Mouse (Mus musculus): Measurements from ENCODE around the gene Tnrc6c.

Gene Tnrc6c

DNA sequence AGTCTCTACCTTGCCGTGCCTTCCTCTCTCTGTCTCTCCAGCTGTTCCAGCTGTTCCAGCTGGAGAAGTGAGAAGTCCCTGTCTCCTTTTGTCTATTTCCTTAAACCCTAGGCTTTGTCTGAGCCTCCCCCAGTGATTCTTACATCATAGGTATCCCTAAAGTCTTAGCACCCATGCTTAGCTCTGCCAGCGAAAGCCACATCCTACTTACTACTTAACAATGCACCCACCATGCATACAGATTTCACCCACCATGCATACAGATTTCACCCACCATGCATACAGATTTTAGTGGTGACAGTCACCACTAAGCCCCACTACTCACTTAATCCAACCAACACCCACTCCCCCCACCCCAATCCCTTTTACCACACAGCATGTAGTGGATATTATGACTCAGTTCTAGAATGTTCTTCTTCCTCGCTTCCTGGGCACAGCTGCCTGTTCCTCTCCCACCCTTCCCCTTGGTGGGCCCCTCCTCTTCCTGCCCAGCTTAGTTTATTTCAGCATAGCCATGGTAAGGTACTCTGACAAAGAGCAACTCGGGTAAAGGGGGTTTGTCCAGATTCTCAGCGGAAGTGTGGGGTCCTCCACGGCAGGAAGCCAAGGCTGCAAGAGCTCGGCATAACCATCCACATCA is 14.6 kb upstream of the Tnrc6c start:
- DNase-seq = no peak

DNA sequence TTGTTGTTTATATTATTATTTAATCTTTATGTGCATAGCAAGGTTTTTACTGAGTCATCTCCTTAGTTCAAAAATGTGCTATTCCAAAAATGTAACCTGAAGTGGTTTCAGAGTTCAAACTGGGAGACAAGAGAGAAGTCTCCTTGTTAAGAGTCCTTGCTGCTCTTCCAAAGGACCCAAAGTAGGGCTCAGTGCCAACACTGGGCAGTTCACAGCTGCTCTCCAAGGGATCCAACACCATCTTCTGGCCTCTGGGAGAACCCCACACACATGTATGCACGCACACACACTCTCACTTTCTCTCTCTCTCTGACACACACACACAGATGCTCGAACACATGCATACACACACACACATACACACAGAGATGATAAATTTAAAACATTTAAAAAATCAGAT is 11.9 kb upstream of the Tnrc6c start:
- no peak for DNase-seq

DNA sequence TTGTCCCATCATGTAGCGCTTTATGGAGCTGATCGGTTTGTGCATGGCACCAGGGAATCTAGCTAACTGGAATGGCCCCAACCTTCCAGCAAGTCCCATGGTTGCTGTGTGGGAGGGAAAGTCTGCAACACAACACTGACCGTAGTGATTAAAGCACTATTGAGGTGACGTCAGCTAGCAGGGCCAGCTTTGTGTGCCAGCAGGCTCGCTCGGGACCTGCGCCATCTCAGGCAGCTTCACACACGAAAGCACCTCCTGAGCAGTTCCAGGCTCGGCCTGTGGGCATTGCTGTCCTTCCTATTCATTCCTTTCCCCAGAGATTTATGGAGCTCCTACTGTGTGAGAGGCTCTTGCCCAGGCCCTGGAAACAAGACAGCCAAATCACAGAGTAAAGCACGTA is 10.8 kb upstream of the Tnrc6c start:
- no peak for DNase-seq

DNA sequence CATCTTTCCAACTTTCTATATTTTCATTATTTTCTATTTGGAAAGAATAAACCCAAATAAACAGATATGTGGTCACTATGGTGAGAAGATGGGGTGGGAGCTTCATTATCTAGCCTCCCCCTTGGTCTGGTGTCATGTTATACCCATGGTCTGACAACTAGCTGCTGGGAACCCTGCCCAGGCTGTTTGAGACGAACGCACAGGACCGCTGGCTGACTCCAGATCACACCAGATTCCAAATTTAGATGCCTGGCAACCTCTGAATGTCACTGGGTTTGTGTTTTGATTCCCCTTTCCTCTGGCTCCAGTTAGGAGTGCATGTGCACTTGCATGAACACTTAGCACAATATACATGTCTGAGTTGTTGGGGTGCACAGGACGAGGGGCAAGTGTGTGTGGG is 7.3 kb upstream of the Tnrc6c start:
- DNase-seq = no peak

DNA sequence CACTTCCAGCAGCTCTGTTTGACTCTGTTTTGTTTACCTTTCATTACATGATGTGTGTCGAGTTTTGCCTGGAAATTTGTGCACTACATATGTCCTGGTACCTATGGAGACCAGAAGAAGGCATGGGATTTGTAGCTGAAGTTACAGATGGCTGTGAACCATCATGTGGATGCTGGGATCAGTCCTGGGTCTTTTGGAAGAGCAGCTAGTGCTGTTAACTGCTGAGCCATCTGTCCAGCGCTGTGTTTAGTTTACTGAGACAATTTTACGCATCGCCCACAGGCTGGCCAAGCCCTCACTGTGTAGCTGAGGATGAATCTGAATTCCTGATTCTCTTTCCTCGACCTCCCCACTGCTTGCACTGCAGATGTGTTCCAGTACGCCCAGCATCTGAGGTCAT is 6.1 kb upstream of the Tnrc6c start:
- DNase-seq = no peak

DNA sequence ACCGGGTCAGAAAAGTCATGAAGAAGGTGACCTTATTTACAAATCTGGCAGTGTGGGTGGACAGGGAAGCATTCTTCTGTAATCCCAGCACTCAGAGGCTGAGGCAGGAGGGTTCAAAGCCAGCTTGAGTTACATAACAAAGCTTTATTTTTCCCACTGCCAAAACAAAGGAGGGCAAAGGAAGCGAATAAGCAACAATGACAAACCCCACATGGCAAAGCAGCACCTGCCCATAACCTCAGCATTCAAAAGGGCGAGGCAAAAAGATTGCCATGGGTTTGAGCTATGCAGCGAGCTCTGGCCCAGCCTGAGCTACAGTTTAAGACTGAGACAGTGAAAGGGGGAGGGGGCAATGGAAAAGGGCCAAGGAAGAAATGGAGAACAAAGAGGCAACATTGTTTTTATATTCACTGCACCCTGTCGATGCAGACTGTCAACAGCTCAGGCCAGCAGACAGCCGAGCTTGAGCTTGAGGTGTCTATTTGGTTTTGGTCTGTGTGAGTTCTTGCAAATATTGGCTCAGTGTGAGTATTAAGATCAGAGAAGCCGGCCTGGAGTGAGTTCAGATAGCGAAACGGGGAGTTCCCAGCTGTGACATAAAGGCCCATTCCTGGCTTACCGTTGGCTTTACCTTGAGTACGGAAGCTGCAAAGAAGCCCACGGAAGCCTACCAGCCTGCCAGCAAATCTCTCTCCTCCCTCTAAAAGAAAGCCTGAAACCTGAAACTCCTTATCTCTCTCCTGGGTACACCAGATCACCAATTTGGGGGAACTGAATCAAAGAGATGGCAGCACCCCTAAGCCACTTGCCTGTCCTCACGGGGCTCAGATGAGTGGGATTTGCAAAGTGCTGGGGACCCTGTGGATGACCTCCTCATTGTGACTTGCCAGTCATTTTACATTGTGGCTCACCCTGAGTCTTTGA is 3.1 kb upstream of the Tnrc6c start:
- no peak for DNase-seq

DNA sequence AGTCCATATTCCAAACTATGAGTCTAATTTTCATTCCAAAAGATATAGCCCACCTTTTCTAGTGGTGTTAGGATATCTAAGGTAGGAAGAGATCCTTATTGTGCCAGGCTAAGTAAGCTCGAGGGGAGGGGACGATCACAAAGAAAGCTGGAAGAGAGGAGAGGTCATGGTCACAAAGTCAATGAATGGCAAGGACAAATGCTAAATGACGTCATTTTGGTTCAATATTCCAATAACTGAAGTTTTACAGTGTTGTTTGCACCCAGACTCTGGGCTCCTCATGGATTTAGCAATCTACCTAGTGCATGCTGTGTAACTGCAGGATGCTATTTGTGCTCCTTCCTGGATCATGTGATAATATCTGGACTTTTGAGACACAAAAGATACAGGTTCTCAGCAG is 1.2 kb upstream of the Tnrc6c start:
- no peak for DNase-seq

DNA sequence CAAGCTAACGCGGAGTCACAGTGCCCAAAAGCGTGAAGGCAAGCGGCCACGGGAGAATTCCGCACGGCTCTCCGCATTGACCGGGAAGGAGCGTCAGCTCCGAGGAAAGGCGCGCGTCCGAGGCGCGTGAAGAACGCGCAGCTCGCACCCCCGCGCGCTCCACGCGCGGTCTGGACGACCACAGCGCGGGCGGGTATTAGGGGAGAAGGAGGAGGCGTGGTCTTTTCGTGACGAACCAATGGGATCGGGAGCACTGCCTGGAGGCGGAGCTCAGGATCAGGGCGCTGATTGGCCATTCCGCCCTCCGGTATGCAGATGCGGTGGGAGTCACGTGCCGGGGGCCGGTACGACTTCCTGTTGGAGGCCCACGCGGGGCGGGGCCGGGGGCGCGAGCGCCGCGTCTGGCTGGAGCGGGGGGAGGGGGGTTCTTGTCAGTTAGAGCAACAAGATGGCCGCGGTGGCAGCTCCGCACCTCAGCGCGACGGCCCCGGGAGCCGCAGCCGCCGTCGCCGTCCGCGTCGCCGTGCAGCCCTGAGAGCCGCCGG is 363 bp downstream of the Tnrc6c start:
- DNase-seq = peak; percentile 100

DNA sequence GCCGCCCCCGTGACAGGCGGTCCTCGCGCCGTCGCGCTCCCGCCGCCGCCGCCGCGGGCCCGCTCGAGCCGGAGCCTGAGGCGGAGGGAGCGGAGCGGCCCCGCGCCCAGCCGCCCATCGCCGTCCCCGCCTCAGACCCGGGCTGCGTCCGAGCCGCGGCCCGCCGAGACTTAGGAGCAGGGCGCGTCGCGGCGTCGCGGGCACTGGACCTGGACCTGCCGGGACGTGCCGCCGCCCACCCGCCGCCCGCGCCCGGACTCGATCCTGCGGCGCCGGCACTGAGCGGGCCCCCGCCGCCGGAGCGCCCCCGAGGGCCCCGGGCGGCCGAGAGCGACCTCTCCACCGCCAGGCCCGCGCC is 824 bp downstream of the Tnrc6c start:
- peak; percentile 63 for DNase-seq

DNA sequence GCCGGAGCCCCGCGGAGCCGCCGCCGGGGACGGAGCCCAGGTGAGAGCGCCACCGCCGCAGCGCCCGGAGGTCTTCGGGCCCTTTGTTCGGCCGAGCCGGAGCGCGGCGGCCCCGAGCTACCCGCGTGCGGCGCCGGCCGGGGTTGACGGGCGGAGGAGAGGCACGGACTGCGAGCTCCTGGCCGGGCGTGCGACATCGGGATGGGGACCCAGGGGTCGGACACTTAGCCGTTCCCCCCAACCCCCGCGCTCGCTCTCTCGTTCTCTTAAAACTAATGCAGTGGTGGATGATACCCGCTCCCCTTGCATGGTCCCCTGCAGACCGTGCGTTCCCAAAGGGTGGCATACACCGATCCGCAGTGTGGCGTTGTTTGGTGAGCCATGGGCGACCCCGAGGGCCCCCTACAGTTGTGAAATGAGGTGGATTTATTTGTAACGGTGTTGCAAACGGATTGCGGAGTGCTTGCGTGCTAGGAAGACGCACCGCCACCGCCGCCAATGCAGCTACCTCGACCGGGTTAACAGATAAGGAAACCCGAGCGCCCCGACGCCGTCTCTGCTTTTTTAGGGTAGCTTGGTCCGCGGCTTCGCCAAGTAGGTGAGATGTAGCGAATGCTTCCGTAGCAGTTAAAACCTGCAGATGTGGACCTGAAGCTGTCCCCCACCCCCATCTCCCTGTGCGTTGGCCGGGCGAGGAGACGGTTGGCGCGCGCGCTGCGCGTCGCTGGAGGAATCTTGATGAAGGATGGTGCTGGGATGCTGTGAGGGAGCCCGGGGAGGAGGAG is 1.4 kb downstream of the Tnrc6c start:
- peak; percentile 75 for DNase-seq

DNA sequence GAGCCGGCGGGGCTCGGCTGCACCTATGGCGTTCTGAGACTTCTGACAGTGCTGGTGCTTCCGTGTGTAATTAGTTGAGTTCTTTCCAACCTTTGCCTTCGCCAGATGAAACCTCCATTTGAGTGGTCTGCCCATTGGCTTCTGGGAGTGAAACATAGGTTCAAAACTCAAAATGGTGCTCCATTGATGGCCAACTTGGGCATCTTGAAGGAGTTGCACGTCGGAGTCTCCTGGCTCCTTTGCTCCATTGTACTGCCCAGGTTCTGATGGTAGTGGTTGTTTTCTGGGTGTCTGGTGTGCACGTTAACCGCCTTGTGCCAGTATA is 1.9 kb downstream of the Tnrc6c start:
- DNase-seq = no peak

DNA sequence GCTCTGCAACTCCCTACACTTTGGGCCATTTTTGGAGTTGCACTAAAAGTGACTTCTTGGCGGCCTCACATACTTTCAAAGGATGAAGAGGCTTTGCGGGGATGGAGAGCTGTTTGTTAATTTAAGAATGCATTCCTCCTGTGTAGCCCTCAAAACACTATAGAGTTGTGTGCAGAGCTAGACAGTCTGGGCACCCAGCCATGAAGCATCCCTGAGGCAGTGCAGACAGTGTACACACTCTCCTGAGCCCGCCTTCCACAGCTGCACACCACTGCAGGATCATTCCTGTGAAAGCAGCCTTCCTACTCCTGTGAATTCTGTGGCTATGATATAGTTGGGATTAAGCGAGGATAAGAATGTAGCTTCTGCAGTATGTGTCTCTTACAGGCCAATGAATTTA is 4.9 kb downstream of the Tnrc6c start:
- no peak for DNase-seq

DNA sequence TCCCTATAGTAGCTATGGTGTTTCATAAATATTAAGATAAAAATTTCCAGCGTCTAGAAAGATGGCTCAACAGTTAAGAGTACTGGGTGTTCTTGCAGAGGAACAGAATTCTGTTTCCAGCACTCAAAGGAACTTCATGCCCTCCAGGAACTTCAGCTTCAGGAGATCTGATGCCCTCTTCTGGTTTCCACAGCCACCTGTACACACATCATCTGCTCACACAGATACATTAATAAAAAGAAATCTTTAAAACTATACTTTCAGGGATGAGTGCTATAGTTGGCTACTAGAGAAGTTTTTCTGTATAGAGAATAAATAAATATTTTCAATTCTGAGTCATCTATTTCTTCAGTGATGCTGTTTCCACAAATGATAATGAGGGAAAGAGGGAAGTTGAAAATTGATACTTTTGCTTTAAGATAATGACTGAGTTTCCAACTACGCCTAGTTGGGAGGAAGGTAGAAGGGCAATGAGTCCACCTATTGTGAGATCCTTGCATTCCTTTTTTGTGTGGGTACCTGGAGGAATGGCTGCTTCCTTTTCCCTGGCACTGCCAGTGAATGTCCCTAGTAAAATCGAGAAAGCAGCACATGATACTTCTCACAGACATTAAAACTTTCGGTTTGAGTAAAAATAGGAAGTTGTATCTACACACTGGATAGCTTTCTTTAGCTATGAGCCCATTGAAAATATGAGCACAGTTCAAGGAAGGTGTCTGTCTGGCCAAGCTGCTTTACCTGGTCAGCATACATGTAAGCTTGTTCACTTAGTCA is 9.1 kb downstream of the Tnrc6c start:
- DNase-seq = no peak

DNA sequence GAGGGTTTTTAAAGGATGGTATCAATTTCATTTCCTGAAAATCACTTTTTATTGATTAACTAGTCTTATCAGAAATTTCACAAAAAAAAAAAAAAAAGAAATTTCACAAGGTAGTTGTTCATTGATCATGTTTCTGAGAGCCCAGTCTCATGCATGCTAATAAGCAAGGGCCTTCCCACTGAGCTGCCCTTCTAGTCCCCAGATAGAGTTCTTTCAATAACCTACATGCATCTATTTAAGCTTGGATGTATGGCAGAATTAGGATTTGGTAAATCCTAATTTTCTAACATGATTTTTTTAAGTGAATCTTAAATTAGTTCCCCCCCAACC is 9.7 kb downstream of the Tnrc6c start:
- DNase-seq = no peak

DNA sequence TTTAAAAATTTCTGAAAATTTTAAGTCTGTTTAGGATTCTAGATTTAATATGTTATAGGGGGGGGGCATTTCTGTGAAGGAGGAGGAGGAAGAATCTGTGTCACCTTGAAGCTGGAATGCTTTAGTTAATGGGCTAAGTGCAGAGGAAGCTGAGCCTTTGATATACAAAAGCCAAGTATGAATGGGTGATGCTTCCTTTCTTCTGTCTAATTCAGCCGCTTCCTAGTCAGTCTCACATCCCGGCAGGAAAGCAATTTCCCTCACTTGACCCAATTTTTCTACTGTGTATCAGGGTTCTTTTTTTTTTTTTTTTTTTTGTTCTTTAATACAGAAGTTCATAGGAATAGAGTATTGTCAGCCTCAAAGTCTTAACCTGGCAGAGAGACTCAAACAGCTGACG is 11.1 kb downstream of the Tnrc6c start:
- no peak for DNase-seq

DNA sequence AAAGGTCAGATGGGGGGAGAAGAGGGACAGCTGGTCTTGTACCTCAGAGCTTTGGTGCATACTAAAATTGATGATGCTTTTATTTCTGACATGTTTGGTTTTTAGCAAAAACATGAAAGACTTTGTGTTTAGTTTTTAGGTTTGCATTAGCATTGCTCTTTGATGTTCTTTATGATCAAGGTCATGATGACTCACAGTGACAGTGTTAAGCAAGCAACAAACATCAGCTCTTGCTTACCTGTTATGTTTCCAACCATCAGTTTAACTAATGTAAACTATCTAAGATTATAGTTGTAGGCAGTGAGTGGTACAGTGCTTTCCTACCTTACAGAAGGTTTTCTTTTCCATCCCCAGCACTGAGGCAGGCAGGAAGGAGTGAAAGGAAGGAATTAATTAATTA is 12.5 kb downstream of the Tnrc6c start:
- no peak for DNase-seq

DNA sequence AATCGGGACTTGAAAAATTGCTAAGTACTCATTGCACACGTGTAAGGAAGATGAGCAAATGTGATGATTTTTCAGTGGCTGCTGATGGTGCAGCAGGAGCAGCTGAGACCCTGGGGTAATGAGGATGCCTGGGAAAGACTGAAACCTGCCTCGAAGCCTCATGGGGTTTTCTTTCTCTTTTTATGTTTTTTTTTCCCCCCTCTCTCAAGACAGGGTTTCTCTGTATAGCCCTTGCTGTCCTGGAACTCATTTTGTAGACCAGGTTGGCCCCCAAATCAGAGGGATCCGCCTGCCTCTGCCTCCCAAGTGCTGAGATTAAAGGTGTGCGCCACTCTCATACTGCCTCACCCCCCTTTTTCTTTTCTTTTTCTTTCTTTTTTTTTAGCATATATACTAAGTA is 13.1 kb downstream of the Tnrc6c start:
- no peak for DNase-seq

DNA sequence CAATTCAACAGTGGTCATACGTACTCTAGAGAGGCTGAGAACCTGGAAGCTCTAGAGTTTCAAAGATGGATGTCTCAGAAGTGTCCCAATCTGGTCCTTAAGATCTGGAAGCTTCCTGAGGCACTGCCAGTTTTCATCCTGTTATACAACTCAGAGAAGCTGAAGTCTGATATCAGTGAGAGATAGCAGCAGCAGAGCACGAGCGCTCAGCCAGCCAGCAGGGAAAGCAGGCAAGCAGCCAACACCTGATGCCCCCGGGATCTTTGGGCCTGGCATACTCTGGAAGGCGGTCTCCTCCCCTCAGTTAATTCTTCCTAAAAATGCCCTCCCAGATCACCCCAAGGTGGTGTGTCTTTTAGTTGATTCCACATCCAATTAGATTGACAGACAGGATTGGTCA is 13.7 kb downstream of the Tnrc6c start:
- DNase-seq = no peak

DNA sequence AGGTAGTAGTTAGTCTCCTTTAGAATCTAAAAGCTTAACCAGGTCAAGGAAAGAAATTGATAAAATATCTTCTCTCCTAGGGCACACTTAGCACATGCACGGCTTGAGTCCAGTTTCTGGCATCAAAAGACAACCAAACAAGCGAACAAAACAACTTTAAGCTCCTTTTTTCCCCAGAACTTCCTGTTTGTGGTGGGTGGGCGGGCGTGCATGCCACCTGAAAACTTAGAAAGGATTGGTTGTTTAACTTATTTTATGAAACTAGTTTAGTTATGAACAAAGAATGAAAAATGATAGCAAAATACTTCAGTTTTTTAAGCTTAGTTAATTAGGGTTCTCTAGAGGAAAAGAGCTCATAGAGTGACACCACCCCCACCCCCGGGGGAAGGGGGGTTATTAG is 17.5 kb downstream of the Tnrc6c start:
- DNase-seq = no peak

DNA sequence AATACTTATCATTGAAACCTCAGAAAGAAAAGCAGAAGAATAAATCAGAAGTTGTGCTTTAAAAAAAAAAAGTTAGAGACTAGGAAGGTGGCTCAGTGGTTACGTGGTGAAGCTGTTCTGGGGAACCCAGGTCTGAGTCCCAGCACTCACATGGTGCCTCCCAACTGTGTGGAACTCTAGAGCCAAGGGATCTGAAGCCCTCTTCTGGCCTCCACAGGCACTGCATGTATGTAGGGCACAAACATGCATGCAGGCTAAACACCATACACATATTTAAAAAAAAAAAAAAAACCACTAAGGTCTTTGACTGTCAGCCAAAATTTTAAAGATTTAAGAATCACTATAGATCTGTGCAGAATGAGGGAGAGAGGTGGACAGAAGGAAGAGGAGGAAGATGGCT is 20.4 kb downstream of the Tnrc6c start:
- DNase-seq = no peak

DNA sequence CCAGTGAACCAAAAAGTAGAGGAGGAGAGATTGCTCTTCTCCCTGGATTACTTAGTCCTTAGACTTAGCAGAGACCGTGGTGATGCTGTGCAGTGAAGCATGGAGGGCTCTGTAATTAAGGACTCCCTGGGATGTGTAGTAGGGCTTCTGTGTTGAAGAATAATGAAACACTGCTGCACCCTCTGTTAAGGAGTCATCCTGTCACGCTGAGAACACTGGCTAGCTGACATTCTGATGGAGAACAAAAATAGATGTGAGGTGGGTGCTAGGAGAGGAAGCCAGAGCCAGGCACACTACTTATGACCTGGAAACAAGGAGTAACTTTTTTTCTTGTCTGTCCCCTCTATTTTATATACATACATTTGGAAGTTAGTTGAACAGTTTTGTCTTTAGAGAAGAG is 22.6 kb downstream of the Tnrc6c start:
- no peak for DNase-seq

DNA sequence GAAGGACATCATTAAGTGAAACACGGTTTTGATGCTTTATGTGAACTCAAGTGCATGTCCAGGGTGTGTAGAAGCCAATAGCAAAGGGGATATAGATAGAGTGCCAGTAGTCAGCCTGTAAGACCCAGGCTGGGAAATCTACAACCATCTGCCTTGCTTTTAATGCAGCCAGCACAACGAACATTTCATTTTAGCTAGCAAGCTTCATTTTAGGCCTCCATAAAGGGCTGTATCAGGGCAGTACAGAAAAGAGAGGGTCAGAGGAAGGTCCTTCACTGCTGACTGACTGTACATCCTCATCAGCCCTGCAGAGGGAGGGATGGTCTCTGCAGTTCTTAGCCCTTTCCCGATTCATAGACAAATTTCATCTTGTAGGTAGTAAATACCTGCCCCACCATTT is 23.0 kb downstream of the Tnrc6c start:
- DNase-seq = no peak

DNA sequence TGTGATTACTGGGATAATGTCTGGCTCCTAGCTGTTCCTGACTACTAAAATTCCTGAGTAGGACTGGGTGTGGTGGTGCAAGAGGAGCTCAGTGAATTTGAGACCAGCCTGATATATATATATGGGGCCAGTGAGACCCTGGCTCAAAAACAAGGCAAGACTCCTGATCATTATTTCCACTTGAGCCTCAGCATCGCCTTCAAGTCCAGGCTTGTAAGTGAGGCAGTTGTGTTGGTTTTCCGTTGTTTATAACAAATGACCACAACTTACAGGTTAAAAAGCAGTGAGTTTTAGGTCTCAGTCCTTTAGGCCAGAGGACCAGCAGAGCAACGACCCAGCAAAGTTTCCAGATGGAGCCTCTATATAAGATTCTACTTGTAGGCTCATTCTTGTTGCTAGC is 23.5 kb downstream of the Tnrc6c start:
- DNase-seq = no peak

Measured in embryo, embryonic 11 days (tissue).